Mouse (Mus musculus): Measurements from ENCODE around the gene Ptprf. TPM values are rescaled to one million over a fixed set of nuclear protein-coding genes. Genes with fewer than 3 reads are reported as not detected.

Gene Ptprf
- polyA plus RNA-seq, 1 experiment from 2014 or later, result 79.7 TPM

DNA sequence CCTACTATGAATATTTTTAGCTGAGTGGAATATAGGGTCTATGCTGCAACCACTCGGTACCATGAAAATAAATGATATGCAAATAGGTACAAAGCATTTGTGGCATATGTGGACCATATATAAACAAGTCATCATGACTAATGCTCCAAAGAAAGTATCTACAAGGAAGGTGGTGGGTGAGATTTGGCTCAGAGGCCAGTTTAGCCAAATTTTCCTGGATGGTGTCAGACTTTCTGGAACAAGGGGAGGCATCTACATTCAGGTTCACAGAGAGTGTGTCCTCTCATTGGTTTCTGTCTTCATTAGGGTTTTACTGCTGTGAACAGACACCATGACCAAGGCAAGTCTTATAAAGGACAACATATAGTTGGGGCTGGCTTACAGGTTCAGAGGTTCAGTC is 19.3 kb upstream of the Ptprf start:
- H3K27me3 ChIP-seq (ENCODE audit: control insufficient read depth, insufficient read depth, low read depth, low read length), result no peaks in the 10 kb centered on the region
- no peaks in the 10 kb centered on the region for H3K9me3 ChIP-seq (ENCODE audit: control insufficient read depth, low read length)
- no peak overlapping the region for H3K27ac ChIP-seq (ENCODE audit: low read length)
- 91% methylated on average over 1 of the region's 1 CpGs for WGBS
- H3K9ac ChIP-seq (ENCODE audit: low read length), result no peak overlapping the region
- H3K36me3 ChIP-seq (ENCODE audit: control insufficient read depth, insufficient read depth, low read length), result no peaks in the 10 kb centered on the region
- no peak overlapping the region for H3K4me3 ChIP-seq (ENCODE audit: low read length)
- H3K4me1 ChIP-seq (replicated peaks; ENCODE audit: control insufficient read depth, insufficient read depth, low read length), result peaks cover 5% of the 10 kb centered on the region; the same call in 1 of the 2 replicates
- no peak for ATAC-seq (ENCODE audit: low read depth)
- no peak overlapping the region for H3K4me2 ChIP-seq (ENCODE audit: low read depth, low read length)

DNA sequence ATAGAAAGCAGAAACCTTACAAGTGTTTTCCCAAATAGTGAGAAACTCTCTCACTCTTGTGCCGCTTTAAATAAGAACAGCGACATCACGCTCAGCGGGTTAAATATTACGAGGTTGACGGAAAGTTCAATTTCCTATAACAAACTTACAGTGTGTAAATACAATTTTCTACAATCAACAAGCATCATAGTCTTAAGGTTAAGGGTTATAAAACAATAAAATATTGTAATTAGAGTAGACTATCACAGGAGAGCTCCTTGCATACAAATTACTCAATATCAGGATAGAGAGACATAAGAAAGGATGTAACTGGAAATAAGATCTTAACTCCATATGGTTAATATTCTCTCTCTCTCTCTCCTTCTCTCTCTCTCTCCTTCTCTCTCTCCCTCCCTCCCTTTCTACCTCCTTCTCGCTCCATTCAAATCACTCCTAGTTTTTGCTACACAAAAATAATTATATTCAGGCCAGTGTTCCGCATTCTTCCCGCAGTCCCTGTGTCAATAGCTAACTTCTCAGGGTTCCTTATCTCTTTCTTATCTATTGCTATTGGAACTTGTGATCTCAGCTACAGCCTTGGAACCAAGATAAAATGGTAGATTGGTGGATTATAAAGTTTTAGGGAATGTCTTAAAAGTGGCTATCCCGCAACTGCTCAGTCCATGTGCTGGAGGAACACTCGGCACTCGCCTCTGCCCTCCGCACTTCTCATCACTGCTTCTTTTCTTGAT is 16.5 kb upstream of the Ptprf start:
- no peaks in the 10 kb centered on the region for H3K27me3 ChIP-seq (ENCODE audit: control insufficient read depth, insufficient read depth, low read depth, low read length)
- H3K36me3 ChIP-seq (ENCODE audit: control insufficient read depth, insufficient read depth, low read length), result no peaks in the 10 kb centered on the region
- H3K9me3 ChIP-seq (ENCODE audit: control insufficient read depth, low read length), result no peaks in the 10 kb centered on the region
- H3K4me1 ChIP-seq (replicated peaks; ENCODE audit: control insufficient read depth, insufficient read depth, low read length), result no peaks in the 10 kb centered on the region; the same call in 1 of the 2 replicates
- H3K9ac ChIP-seq (ENCODE audit: low read length), result no peak overlapping the region
- H3K4me2 ChIP-seq (ENCODE audit: low read depth, low read length), result no peak overlapping the region
- H3K27ac ChIP-seq (ENCODE audit: low read length), result no peak overlapping the region
- no peak for ATAC-seq (ENCODE audit: low read depth)
- no peak overlapping the region for H3K4me3 ChIP-seq (ENCODE audit: low read length)
- WGBS, result 75% methylated on average over 13 of the region's 13 CpGs

DNA sequence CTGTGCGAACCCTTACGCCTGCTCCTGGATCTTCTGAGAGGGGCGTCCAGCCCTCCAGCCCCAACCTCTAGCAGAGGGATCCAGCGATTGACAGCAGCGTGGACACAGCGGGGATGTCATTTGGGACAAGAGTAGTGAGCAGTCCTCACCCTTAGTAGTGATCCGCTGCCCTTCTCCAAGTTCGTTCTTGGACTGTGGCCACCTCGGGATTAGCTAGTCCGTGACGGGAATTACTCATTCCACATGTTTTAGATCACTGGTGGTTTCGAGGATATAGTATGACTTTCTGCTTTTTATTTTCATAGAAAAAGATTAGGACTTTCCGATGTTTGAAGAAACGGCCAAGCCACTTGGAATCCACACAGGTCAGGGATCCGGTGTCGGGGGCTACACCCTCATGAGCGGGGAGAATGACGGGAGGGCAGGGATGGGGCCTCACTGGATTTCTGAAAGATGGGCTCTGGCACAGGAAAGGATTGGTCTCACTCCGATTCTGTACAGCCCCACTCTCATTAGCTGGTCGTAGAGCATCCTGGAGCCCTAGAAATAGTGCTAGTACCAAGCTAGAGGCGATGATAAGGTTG is 15.0 kb upstream of the Ptprf start:
- H3K9ac ChIP-seq (ENCODE audit: low read length), result no peak overlapping the region
- no peak overlapping the region for H3K4me3 ChIP-seq (ENCODE audit: low read length)
- H3K4me1 ChIP-seq (replicated peaks; ENCODE audit: control insufficient read depth, insufficient read depth, low read length), result no peaks in the 10 kb centered on the region
- H3K27me3 ChIP-seq (ENCODE audit: control insufficient read depth, insufficient read depth, low read depth, low read length), result no peaks in the 10 kb centered on the region; the same call in 1 of the 2 replicates
- no peak for ATAC-seq (ENCODE audit: low read depth)
- 80% methylated on average over 21 of the region's 21 CpGs for WGBS
- no peaks in the 10 kb centered on the region for H3K36me3 ChIP-seq (ENCODE audit: control insufficient read depth, insufficient read depth, low read length)
- no peak overlapping the region for H3K27ac ChIP-seq (ENCODE audit: low read length)
- no peak overlapping the region for H3K4me2 ChIP-seq (ENCODE audit: low read depth, low read length)
- no peaks in the 10 kb centered on the region for H3K9me3 ChIP-seq (ENCODE audit: control insufficient read depth, low read length)

DNA sequence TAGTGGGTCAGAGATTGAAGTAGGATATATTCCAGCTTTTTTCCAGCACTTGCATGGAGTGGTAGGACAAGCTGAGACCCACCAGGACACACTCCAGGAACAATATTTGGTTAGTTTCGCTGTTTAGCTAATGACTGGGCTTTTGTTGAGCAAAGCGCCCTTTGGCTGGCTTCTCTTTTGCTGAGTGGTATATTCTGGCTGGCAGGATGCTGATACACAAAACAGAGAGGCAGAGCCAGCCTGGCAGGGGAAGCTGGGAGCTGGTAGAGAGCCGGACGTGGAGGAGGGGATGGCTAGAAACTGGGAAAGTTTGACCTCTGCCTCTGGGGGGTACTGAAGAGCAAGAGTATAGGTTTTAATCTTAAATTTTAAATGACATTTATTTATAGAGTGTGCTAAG is 13.8 kb upstream of the Ptprf start:
- Histone ChIP-seq H3K4me3 (ENCODE audit: low read length) (no peak overlapping the region), H3K9ac (ENCODE audit: low read length) (no peak overlapping the region), H3K27me3 (ENCODE audit: control insufficient read depth, insufficient read depth, low read depth, low read length) (no peaks in the 10 kb centered on the region; the same call in 1 of the 2 replicates), H3K27ac (ENCODE audit: low read length) (no peak overlapping the region), H3K4me2 (ENCODE audit: low read depth, low read length) (no peak overlapping the region), H3K36me3 (ENCODE audit: control insufficient read depth, insufficient read depth, low read length) (no peaks in the 10 kb centered on the region), H3K9me3 (ENCODE audit: control insufficient read depth, low read length) (no peaks in the 10 kb centered on the region), H3K4me1 (replicated peaks; ENCODE audit: control insufficient read depth, insufficient read depth, low read length) (no peaks in the 10 kb centered on the region)
- 36% methylated on average over 4 of the region's 4 CpGs for WGBS
- ATAC-seq (ENCODE audit: low read depth), result no peak

DNA sequence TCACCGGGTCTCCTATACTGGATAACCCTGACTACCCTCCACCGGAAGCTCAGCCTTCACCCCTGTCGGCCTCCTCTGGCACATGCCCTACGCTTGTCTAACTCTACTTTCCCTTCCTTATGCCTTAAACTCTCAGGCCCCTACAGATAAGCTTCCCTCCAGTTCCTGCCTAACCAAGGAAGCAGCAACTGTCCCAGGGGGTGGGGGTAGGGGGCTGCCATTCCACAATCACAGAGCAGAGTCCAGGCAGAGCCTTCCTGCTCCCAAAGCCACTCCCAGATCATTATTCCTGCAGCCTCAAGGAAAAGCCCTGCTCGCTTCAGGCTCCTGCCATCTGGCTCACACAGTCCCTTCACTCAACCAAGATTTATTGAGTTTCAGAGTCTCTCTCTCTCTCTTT is 6.6 kb upstream of the Ptprf start:
- WGBS, result 10% methylated on average over 5 of the region's 5 CpGs
- Histone ChIP-seq H3K27ac (ENCODE audit: low read length) (no peak overlapping the region), H3K9ac (ENCODE audit: low read length) (peak overlapping the region; percentile 33; the same call in 1 of the 2 replicates), H3K4me2 (ENCODE audit: low read depth, low read length) (no peak overlapping the region), H3K4me1 (replicated peaks; ENCODE audit: control insufficient read depth, insufficient read depth, low read length) (no peaks in the 10 kb centered on the region), H3K36me3 (ENCODE audit: control insufficient read depth, insufficient read depth, low read length) (no peaks in the 10 kb centered on the region), H3K9me3 (ENCODE audit: control insufficient read depth, low read length) (no peaks in the 10 kb centered on the region), H3K4me3 (ENCODE audit: low read length) (no peak overlapping the region), H3K27me3 (ENCODE audit: control insufficient read depth, insufficient read depth, low read depth, low read length) (peaks cover 2% of the 10 kb centered on the region; the same call in 1 of the 2 replicates)
- ATAC-seq (ENCODE audit: low read depth), result 0 out of 2 replicates have a peak, but pooled peaks have one; percentile 18

DNA sequence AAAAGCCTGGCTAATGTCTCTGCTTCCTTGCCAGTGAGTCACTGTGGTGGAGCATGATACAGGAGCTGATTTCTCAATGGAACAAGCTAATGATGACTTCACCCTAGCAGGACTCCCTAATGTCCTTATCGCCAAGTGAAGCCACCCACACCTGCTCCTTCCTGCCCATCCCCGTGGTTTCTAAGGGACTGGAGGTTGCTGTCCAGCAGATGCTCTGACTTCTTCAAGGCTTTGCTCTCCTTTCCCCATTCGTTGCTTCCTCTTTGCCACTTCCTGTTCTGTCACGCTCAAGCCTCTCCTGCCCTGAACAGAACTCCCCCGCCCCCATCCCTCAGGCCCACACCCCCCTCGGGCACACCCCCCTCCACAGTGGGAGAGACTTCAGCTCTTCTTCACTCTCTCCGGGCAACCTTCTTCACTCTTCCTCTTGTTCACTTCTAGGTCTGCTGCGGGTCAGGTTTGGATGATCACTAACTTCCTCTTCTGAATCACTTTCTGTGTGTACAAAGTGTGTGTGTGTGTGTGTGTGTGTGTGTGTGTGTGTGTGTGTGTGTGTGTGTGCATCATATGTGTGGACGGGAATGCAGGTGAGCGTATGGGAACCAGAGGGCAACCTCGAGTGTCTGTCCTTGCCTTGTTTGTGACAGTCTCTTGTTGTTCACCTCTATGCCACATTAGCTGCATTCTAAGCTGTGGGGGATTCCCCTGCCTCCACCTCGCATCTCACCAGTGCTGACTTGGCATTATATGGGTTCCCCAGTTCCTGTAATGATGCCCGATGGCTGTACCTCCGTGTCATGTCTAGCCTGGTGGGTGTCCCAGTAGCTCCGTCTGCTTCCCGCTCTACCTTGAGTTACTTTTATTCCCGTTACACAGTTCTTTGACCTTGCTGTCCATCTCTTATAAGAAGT is 4.7 kb upstream of the Ptprf start:
- ATAC-seq (ENCODE audit: low read depth), result no peak
- Histone ChIP-seq H3K27ac (ENCODE audit: low read length) (no peak overlapping the region), H3K9ac (ENCODE audit: low read length) (no peak overlapping the region), H3K4me3 (ENCODE audit: low read length) (no peak overlapping the region), H3K36me3 (ENCODE audit: control insufficient read depth, insufficient read depth, low read length) (no peaks in the 10 kb centered on the region), H3K4me1 (replicated peaks; ENCODE audit: control insufficient read depth, insufficient read depth, low read length) (peaks cover 5% of the 10 kb centered on the region; the same call in 1 of the 2 replicates), H3K27me3 (ENCODE audit: control insufficient read depth, insufficient read depth, low read depth, low read length) (peaks cover 2% of the 10 kb centered on the region; the same call in 1 of the 2 replicates), H3K4me2 (ENCODE audit: low read depth, low read length) (no peak overlapping the region), H3K9me3 (ENCODE audit: control insufficient read depth, low read length) (no peaks in the 10 kb centered on the region)
- 41% methylated on average over 17 of the region's 17 CpGs for WGBS

DNA sequence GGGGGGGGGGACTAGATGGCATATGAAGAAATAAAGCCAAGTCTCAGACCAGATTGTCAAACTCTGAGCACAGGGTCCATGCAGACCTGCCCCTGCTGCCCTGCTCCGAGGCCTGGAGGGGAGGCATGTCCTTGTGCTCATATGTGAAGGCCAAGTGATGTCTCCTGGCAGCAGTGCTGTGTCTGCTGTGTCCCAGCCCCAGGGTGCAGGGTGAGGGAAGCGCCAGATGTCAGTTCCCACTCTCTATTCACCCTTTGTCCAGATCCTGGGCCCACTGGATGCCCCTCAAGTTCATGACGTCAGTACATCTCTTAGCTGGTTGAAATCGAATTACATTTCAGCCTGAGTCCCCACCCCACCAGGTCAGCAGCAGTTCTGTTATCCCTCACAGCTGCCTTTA is 3.6 kb upstream of the Ptprf start:
- H3K4me3 ChIP-seq (ENCODE audit: low read length), result no peak overlapping the region
- no peaks in the 10 kb centered on the region for H3K36me3 ChIP-seq (ENCODE audit: control insufficient read depth, insufficient read depth, low read length)
- no peak overlapping the region for H3K4me2 ChIP-seq (ENCODE audit: low read depth, low read length)
- peaks cover 2% of the 10 kb centered on the region; the same call in 1 of the 2 replicates for H3K27me3 ChIP-seq (ENCODE audit: control insufficient read depth, insufficient read depth, low read depth, low read length)
- no peaks in the 10 kb centered on the region for H3K9me3 ChIP-seq (ENCODE audit: control insufficient read depth, low read length)
- 66% methylated on average over 4 of the region's 4 CpGs for WGBS
- no peak for ATAC-seq (ENCODE audit: low read depth)
- H3K27ac ChIP-seq (ENCODE audit: low read length), result no peak overlapping the region
- no peak overlapping the region for H3K9ac ChIP-seq (ENCODE audit: low read length)
- H3K4me1 ChIP-seq (replicated peaks; ENCODE audit: control insufficient read depth, insufficient read depth, low read length), result peaks cover 7% of the 10 kb centered on the region; the same call in 1 of the 2 replicates

DNA sequence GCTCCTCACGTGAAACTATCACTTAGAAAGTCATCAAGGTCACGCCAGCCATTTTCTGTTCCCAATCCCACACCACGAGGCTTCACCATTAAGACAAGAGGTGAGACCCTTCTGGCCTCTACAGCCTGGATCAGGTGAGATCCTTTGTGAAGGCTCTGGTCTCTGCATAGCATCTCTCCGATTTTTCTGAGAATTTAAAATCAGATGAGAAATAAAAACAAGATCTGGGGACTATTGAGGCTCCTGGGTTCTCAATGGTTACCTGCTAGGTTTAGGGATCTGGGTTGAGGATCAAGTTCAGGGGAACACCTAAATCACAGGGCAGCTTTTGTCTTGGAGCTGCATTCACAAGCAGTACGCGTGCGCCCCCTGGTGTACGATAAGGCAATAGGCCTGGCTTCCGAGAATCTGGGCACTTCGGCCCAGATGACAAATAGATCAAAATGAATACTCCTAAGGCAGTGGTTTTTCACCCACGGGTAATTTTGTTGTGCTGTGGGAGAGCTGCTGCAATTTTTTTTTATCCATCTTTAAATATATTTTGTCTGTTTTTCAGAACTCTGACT is 1.6 kb upstream of the Ptprf start:
- no peaks in the 10 kb centered on the region for H3K9me3 ChIP-seq (ENCODE audit: control insufficient read depth, low read length)
- no peak for ATAC-seq (ENCODE audit: low read depth)
- peaks cover 15% of the 10 kb centered on the region for H3K4me1 ChIP-seq (replicated peaks; ENCODE audit: control insufficient read depth, insufficient read depth, low read length)
- H3K9ac ChIP-seq (ENCODE audit: low read length), result no peak overlapping the region
- no peaks in the 10 kb centered on the region for H3K36me3 ChIP-seq (ENCODE audit: control insufficient read depth, insufficient read depth, low read length)
- peaks cover 2% of the 10 kb centered on the region; the same call in 1 of the 2 replicates for H3K27me3 ChIP-seq (ENCODE audit: control insufficient read depth, insufficient read depth, low read depth, low read length)
- no peak overlapping the region for H3K27ac ChIP-seq (ENCODE audit: low read length)
- no peak overlapping the region for H3K4me2 ChIP-seq (ENCODE audit: low read depth, low read length)
- H3K4me3 ChIP-seq (ENCODE audit: low read length), result no peak overlapping the region
- 6% methylated on average over 11 of the region's 11 CpGs for WGBS
